Mouse (Mus musculus): ENCODE results near the gene Spata46.

- no peak for TF ChIP-seq CTCF (IDR thresholded peaks at IDR 0.05; ENCODE audit: borderline replicate concordance, insufficient read depth, low read length)
- no peak for TF ChIP-seq POLR2A (IDR thresholded peaks at IDR 0.05; ENCODE audit: low read depth, low read length)
Measured at GRCm38 (mm10) chr1:170332775-170333174, 24.2 kb downstream of the Spata46 start.

Data from embryonic fibroblast, embryonic 13.5 days (primary cell).